Mouse (Mus musculus) heart, postnatal 0 days (tissue): ENCODE data around the gene Agfg1. TPM values are rescaled to one million over a fixed set of nuclear protein-coding genes. Genes with fewer than 3 reads are reported as not detected.

ENCODE experiments used
- ATAC-seq: fragments of 200-750 bp; cut with Nextera tagmentation; 2 replicates; pipeline ENCODE4 v1.8.0; 2017; ENCODE audit warnings: low read depth, moderate number of reproducible peaks, moderate library complexity; ENCODE audit not compliant: insufficient read depth
- DNase-seq: peaks from one replicate; pipeline ENCODE4 v3.0.0-alpha.2; 2016; ENCODE audit warnings: low spot score
- H3K27ac ChIP-seq: fragments of 300-500 bp; sonication (generic); 2 replicates; pipeline ENCODE4 v1.5.1; 2014; ENCODE audit warnings: low read depth, mild to moderate bottlenecking
- H3K27me3 ChIP-seq: fragments of 300-500 bp; sonication (generic); 2 replicates; pipeline ENCODE4 v1.6.1; 2014; ENCODE audit warnings: low read length, mixed read lengths; ENCODE audit not compliant: control insufficient read depth, insufficient read depth
- H3K36me3 ChIP-seq: fragments of 300-500 bp; sonication (generic); replicated peaks from 2 replicates; pipeline ENCODE4 v1.6.1; 2014; ENCODE audit warnings: low read length, mixed read lengths; ENCODE audit not compliant: control insufficient read depth, insufficient read depth
- H3K4me1 ChIP-seq: fragments of 300-500 bp; sonication (generic); 2 replicates; pipeline ENCODE4 v1.6.1; 2014; ENCODE audit warnings: antibody characterized with exemption; ENCODE audit not compliant: control insufficient read depth, insufficient read depth
- H3K4me2 ChIP-seq: fragments of 300-500 bp; sonication (generic); 2 replicates; pipeline ENCODE4 v1.6.1; 2014; ENCODE audit warnings: low read depth, mild to moderate bottlenecking, low read length, moderate library complexity
- H3K4me3 ChIP-seq: fragments of 300-500 bp; sonication (generic); 2 replicates; pipeline ENCODE4 v1.5.1; 2014; ENCODE audit warnings: low read depth, low read length
- H3K9ac ChIP-seq: fragments of 300-500 bp; sonication (generic); replicated peaks from 2 replicates; pipeline ENCODE4 v1.6.1; 2014; ENCODE audit warnings: low read depth, low read length, mixed read lengths
- H3K9me3 ChIP-seq: fragments of 300-500 bp; sonication (generic); replicated peaks from 2 replicates; pipeline ENCODE4 v1.6.1; 2016; ENCODE audit warnings: low read length; ENCODE audit not compliant: control insufficient read depth
- CTCF ChIP-seq: IDR thresholded peaks from 2 replicates; pipeline ENCODE4 v1.5.1; 2016; ENCODE audit warnings: antibody characterized with exemption, control low read depth, low read depth
- EP300 ChIP-seq: IDR thresholded peaks from 2 replicates; pipeline ENCODE4 v1.6.1; 2016; ENCODE audit warnings: antibody characterized with exemption, low read depth
- WGBS: fragments of 180-500 bp; shearing (Covaris S2); extraction: QIAGEN DNeasy Blood & Tissue Kit; methylation state at CpG from one replicate; pipeline ENCODE4 v1.1.7; 2014; 5-methylcytosine and 5-hydroxymethylcytosine counted together
- polyA plus RNA-seq: library from polyadenylated mRNA; unstranded; fragments of >200 nt; fragmentation: Nextera tagmentation; extraction: Ambion mirVana; gene quantifications from 2 replicates; pipeline ENCODE4 v1.2.1, GENCODE M21; 2015
- total RNA-seq: library from RNA; depleted of rRNA; stranded (reverse); fragments of >200 nt; gene quantifications from 2 replicates; pipeline ENCODE4 v1.2.3, GENCODE M21; 2014; ENCODE audit warnings: low replicate concordance; rRNA removed

Agfg1 gene
- total RNA-seq = 71.0 and 78.8 TPM in 2 replicates
- 18.5 and 18.6 TPM in 2 replicates for polyA plus RNA-seq

- no peaks in the 10 kb centered on the region for H3K36me3 ChIP-seq
- 0 out of 2 replicates have a peak, but pooled peaks have one; percentile 24 for TF ChIP-seq EP300
- peak; percentile 91 for TF ChIP-seq CTCF
- no peaks in the 10 kb centered on the region for H3K9me3 ChIP-seq
- peak within 1 kb of the TSS; percentile 90 for H3K4me3 ChIP-seq
- WGBS = under 1% methylated on average over 33 of the region's 34 CpGs
- DNase-seq (peak; percentile 89), ATAC-seq (peak; percentile 87)
- H3K4me1 ChIP-seq = peaks cover 15% of the 10 kb centered on the region
- H3K9ac ChIP-seq = peak within 1 kb of the TSS; percentile 89
- H3K4me2 ChIP-seq = peak within 1 kb of the TSS; percentile 97
- peak within 1 kb of the TSS; percentile 89 for H3K27ac ChIP-seq
- no peaks in the 10 kb centered on the region for H3K27me3 ChIP-seq
Measured at GRCm38 (mm10) chr1:82839296-82839613, at the start of gene Agfg1. Agfg1 (plus strand) TSS chr1:82839483.

GRCm38 (mm10) chr1:82791105-82791504 lies 48.2 kb upstream of the Agfg1 start:
- Histone ChIP-seq H3K9me3 (no peaks in the 10 kb centered on the region), H3K4me2 (no peak overlapping the region), H3K27ac (no peak overlapping the region), H3K9ac (no peak overlapping the region), H3K36me3 (no peaks in the 10 kb centered on the region), H3K4me3 (no peak overlapping the region), H3K4me1 (no peaks in the 10 kb centered on the region), H3K27me3 (no peaks in the 10 kb centered on the region)
- TF ChIP-seq CTCF (no peak), EP300 (no peak)
- no peak for DNase-seq
- ATAC-seq = no peak
- 65% methylated on average over 11 of the region's 11 CpGs for WGBS

- no peak for TF ChIP-seq EP300
- no peak for TF ChIP-seq CTCF
- Histone ChIP-seq H3K36me3 (no peaks in the 10 kb centered on the region), H3K27me3 (no peaks in the 10 kb centered on the region), H3K27ac (no peak overlapping the region), H3K9me3 (no peaks in the 10 kb centered on the region), H3K4me1 (no peaks in the 10 kb centered on the region), H3K4me2 (no peak overlapping the region), H3K4me3 (no peak overlapping the region), H3K9ac (no peak overlapping the region)
- ATAC-seq (no peak), DNase-seq (no peak)
- 88% methylated on average over 6 of the region's 6 CpGs for WGBS
Measured at GRCm38 (mm10) chr1:82792238-82792637, 47.0 kb upstream of the Agfg1 start.

GRCm38 (mm10) chr1:82793110-82793509 lies 46.2 kb upstream of the Agfg1 start:
- no peaks in the 10 kb centered on the region for H3K36me3 ChIP-seq
- no peaks in the 10 kb centered on the region for H3K4me1 ChIP-seq
- no peak overlapping the region for H3K27ac ChIP-seq
- no peak overlapping the region for H3K4me2 ChIP-seq
- 87% methylated on average over 3 of the region's 3 CpGs for WGBS
- no peaks in the 10 kb centered on the region for H3K27me3 ChIP-seq
- ATAC-seq (no peak), DNase-seq (no peak)
- no peak overlapping the region for H3K4me3 ChIP-seq
- no peaks in the 10 kb centered on the region for H3K9me3 ChIP-seq
- no peak overlapping the region for H3K9ac ChIP-seq
- TF ChIP-seq CTCF = no peak
- TF ChIP-seq EP300 = no peak

GRCm38 (mm10) chr1:82793986-82794385 lies 45.3 kb upstream of the Agfg1 start:
- 60% methylated on average over 4 of the region's 4 CpGs for WGBS
- H3K36me3 ChIP-seq = no peaks in the 10 kb centered on the region
- TF ChIP-seq CTCF (no peak), EP300 (no peak)
- H3K9ac ChIP-seq = no peak overlapping the region
- H3K27me3 ChIP-seq = no peaks in the 10 kb centered on the region
- no peak overlapping the region for H3K27ac ChIP-seq
- ATAC-seq = no peak
- no peaks in the 10 kb centered on the region for H3K4me1 ChIP-seq
- H3K4me3 ChIP-seq = no peak overlapping the region
- DNase-seq = no peak
- H3K4me2 ChIP-seq = no peak overlapping the region
- H3K9me3 ChIP-seq = no peaks in the 10 kb centered on the region

- DNase-seq = no peak
- no peak overlapping the region for H3K9ac ChIP-seq
- no peak overlapping the region for H3K27ac ChIP-seq
- no peaks in the 10 kb centered on the region for H3K27me3 ChIP-seq
- H3K36me3 ChIP-seq = no peaks in the 10 kb centered on the region
- TF ChIP-seq CTCF (no peak), EP300 (no peak)
- no peaks in the 10 kb centered on the region for H3K9me3 ChIP-seq
- no peak for ATAC-seq
- WGBS = 82% methylated on average over 2 of the region's 2 CpGs
- no peak overlapping the region for H3K4me3 ChIP-seq
- no peak overlapping the region for H3K4me2 ChIP-seq
- no peaks in the 10 kb centered on the region for H3K4me1 ChIP-seq
Measured at GRCm38 (mm10) chr1:82795211-82795610, 44.1 kb upstream of the Agfg1 start.
